Mouse (Mus musculus) brain, embryonic 14.5 days (tissue): ENCODE results near the gene Vill. TPM values are rescaled to one million over a fixed set of nuclear protein-coding genes. Genes with fewer than 3 reads are reported as not detected.

ENCODE experiments used
- DNase-seq: peaks from one replicate; pipeline ENCODE4 v3.0.0-alpha.2; 2011; ENCODE audit warnings: low read depth
- CTCF ChIP-seq: fragments of 200-500 bp; IDR thresholded peaks from 2 replicates; pipeline ENCODE4 v1.5.1; 2012; ENCODE audit warnings: inconsistent platforms, mild to moderate bottlenecking, moderate library complexity, borderline replicate concordance; ENCODE audit not compliant: insufficient read depth, insufficient read length; ENCODE audit errors: extremely low read depth
- POLR2A ChIP-seq: fragments of 200-500 bp; IDR thresholded peaks from 2 replicates; pipeline ENCODE4 v1.6.1; 2012; ENCODE audit warnings: mild to moderate bottlenecking, inconsistent platforms, borderline replicate concordance; ENCODE audit not compliant: poor library complexity, insufficient read depth, insufficient read length, severe bottlenecking; ENCODE audit errors: extremely low read depth
- polyA plus RNA-seq: library from polyadenylated mRNA; depleted of rRNA; stranded (reverse); fragments of >200 nt; gene quantifications from 2 replicates; pipeline ENCODE4 v1.2.3, GENCODE M21; 2012

Gene Vill
- polyA plus RNA-seq, 1 experiment: 5.0 TPM

GRCm38 (mm10) chr9:119090462-119090861, 37.9 kb downstream of the Vill start:
- DNase-seq: no peak
- TF ChIP-seq CTCF: no peak
- TF ChIP-seq POLR2A: no peak

DNA sequence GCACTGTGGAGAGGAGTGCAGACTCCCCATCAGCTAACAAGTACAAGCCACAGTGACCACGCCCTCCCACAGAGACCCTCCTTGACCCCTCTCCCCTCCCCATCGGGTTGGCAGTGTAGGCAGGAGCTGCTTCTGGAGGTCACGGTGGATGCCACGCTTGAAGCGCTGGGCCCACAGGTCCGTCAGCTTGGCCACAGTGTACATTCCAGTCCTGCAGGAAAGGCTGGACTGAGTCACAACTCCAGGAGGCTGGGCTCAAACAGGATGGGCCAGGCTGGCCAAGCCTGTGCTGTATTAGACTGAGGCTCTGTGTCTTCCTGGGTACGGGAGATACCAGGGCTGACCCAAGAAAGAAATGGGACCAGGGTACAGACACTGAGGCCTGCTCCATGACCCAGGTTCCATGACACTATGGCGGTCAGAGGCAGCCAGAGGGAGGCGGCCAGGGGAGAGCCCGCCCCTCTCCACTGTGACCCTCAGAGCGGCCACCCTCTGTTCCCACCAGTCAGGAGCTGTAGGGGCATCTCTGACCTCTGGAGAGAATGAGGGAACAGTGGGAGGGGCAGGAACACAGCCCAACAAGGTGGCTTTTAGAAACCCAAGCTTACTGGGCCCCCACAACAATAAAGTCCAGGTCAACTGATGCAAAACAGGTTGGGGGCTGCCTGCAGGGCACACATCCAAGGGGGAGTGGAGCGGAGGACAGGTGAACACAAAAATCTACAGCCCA, 39.2 kb downstream of the Vill start:
- no peak for DNase-seq
- TF ChIP-seq CTCF: no peak

GRCm38 (mm10) chr9:119092473-119093418, 40.2 kb downstream of the Vill start:
- no peak for TF ChIP-seq CTCF
- TF ChIP-seq POLR2A: no peak
- DNase-seq: peak; percentile 44

- TF ChIP-seq POLR2A: 0 out of 2 replicates have a peak, but pooled peaks have one; percentile 18
- no peak for TF ChIP-seq CTCF
Observed at GRCm38 (mm10) chr9:119093419-119094295, 41.1 kb downstream of the Vill start, which contains the start of gene Plcd1. Gene Plcd1, minus strand, starts transcription at chr9:119093502.

GRCm38 (mm10) chr9:119094462-119095109, 42.0 kb downstream of the Vill start:
- no peak for TF ChIP-seq POLR2A
- TF ChIP-seq CTCF: no peak
- DNase-seq: peak; percentile 48

More at GRCm38 (mm10) chr9:119093419-119094295, 41.1 kb downstream of the Vill start, which contains the start of gene Plcd1:
- DNase-seq: peak; percentile 78

GRCm38 (mm10) chr9:119100177-119100898, 47.8 kb downstream of the Vill start:
- no peak for TF ChIP-seq CTCF
- TF ChIP-seq POLR2A: no peak
- DNase-seq: no peak

DNA sequence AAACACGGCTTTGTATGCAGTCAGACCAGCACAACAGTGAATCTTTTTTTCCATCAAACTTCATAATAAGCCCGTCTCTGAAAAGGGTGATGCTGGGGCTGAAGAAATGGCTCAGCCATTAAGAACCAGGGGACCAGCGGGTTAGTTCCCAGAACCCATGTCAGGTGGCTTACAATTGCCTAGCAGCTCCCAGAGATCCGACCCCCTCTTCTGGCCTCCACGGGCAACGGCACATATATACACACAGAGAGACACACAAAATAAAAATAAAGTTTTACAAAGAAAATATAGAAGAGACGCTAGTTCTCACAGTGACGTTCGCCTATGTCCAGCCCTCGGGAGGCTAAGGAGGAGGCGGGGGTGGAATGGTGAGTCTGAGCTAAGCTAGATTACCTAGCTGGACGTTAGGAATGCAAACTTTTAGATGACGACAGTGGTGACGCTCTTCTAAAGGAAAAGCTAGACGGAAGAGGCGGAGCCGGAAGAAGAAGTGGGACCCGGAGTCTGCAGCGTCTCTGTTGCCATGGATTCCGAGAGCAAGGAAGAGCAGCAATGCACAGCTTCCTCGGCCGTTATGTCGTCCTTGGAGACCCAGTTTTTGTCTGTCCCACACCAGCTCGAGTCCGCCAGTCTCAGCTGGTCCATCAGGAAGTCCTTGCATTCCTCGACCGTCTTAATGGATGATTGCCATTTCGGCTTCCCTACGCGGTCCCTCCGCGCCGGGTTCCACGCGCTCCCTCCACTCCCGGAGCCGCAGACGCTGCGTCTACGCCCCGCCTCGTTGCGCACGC, 49.6 kb downstream of the Vill start, which contains the start of gene Dlec1:
Gene Dlec1 (plus strand): TSS at position 487 of the 791 bp plus-strand sequence.
- no peak for TF ChIP-seq POLR2A
- TF ChIP-seq CTCF: peak; percentile 20; the same call in 1 of the 2 replicates

DNA sequence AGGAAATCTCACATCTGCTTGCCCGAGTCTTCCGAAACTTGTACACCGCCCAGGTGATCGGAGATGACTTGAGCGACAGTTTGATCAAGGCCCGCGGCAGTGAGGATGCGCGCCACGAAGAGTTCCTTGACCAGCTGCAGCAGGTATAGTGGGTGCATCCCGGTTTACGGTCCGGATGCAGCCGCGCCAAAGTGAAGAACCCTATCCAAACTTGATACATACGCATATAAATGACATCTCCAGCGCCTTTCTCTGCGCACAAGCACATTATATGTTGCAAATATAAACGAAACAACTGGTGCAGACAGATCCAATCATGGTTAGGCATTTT, 50.2 kb downstream of the Vill start:
- no peak for DNase-seq
- TF ChIP-seq CTCF (no peak), POLR2A (no peak)

More for the DNA sequence above, 49.6 kb downstream of the Vill start, which contains the start of gene Dlec1:
- DNase-seq: peak; percentile 94

DNA sequence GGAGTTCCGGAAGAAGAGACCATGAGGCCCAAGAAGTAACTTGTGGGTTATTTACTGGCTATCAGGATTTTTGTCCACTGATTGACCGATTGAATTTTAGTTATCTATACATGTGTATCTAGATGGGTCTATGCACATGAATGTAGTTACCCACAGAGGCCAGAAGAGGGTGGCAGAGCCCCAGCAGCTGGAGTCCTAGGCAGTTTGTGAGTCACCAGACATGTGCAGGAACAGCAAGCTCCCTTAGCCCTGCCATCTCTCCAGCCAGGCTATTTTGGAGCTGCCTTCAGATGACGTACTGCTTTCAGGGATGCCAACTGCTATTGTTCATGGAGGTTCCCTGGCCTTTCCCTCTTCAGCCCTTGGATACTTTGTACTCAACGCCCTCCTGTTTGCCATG, 55.0 kb downstream of the Vill start:
- TF ChIP-seq POLR2A (no peak), CTCF (peak; percentile 48; the same call in 1 of the 2 replicates)
- peak; percentile 19 for DNase-seq
